In genomic region chr15:77151178-77151577, GRCm38 (mm10) we compare ENCODE assay signal across 8 mouse cellular contexts.
A peak's percentile ranks its signal among the peaks of the same experiment; 100 is the strongest.
DNase-seq lines count a peak whose midpoint lies in the region; ATAC-seq and TF ChIP-seq lines count a peak whose summit lies in the region.

No protein-coding gene starts in this region.

- peak overlapping the region; percentile 82 for H3K27ac ChIP-seq in lung, embryonic 16.5 days (ENCODE audit: low read length)
- H3K27ac ChIP-seq in limb, embryonic 14.5 days (replicated peaks; ENCODE audit: low read depth, low read length): 0 out of 2 replicates have a peak overlapping the region, but pooled peaks have one; percentile 35
- H3K27ac ChIP-seq in stomach, postnatal 0 days (replicated peaks): peak overlapping the region; percentile 74

- peak; percentile 28 for DNase-seq in adrenal gland, adult 2 months
- DNase-seq in adrenal gland, postnatal 14 days: no peak
- no peak for DNase-seq in lung, postnatal 4 days
- DNase-seq in limb, embryonic 14.5 days (ENCODE audit: low spot score): no peak
- DNase-seq in stomach, postnatal 0 days (ENCODE audit: low spot score): no peak
- no peak for DNase-seq in ovary, postnatal 36 days (ENCODE audit: low spot score)
- DNase-seq in frontal cortex, postnatal 25 days (ENCODE audit: low spot score in 2 of 2): no peak

- TF ChIP-seq CTCF in stomach, postnatal 0 days (IDR thresholded peaks at IDR 0.05; ENCODE audit: low read depth): no peak

- H3K4me3 ChIP-seq in lung, embryonic 16.5 days (ENCODE audit: low read length): peak overlapping the region; percentile 65
- peak overlapping the region; percentile 43 for H3K4me3 ChIP-seq in limb, embryonic 14.5 days (replicated peaks; ENCODE audit: low read length)
- peak overlapping the region; percentile 59 for H3K4me3 ChIP-seq in stomach, postnatal 0 days (ENCODE audit: low read depth, low read length)

- WGBS in lung, embryonic 16.5 days: 25% methylated on average over 8 of the region's 8 CpGs
- 60% methylated on average over 8 of the region's 8 CpGs for WGBS in limb, embryonic 14.5 days
- WGBS in stomach, postnatal 0 days: 26% methylated on average over 8 of the region's 8 CpGs

- no peaks in the 10 kb centered on the region for H3K27me3 ChIP-seq in lung, embryonic 16.5 days (ENCODE audit: control insufficient read depth, insufficient read depth, low read depth, low read length)
- H3K27me3 ChIP-seq in limb, embryonic 14.5 days (ENCODE audit: control insufficient read depth, insufficient read depth, low read length): no peaks in the 10 kb centered on the region
- no peaks in the 10 kb centered on the region for H3K27me3 ChIP-seq in stomach, postnatal 0 days (ENCODE audit: control insufficient read depth, insufficient read depth, low read length)

- H3K9ac ChIP-seq in lung, embryonic 16.5 days (ENCODE audit: low read length): peak overlapping the region; percentile 50
- peak overlapping the region; percentile 62 for H3K9ac ChIP-seq in limb, embryonic 14.5 days (ENCODE audit: low read depth, low read length, severe bottlenecking)
- peak overlapping the region; percentile 70; the same call in 1 of the 2 replicates for H3K9ac ChIP-seq in stomach, postnatal 0 days (ENCODE audit: low read length)

- H3K4me1 ChIP-seq in lung, embryonic 16.5 days (replicated peaks; ENCODE audit: control insufficient read depth, insufficient read depth, low read length): peaks cover 38% of the 10 kb centered on the region
- H3K4me1 ChIP-seq in limb, embryonic 14.5 days (ENCODE audit: control insufficient read depth, insufficient read depth, low read length): peaks cover 38% of the 10 kb centered on the region
- H3K4me1 ChIP-seq in stomach, postnatal 0 days (replicated peaks; ENCODE audit: control insufficient read depth, insufficient read depth): peaks cover 11% of the 10 kb centered on the region

- H3K4me2 ChIP-seq in lung, embryonic 16.5 days (ENCODE audit: low read depth, low read length): peak overlapping the region; percentile 65
- H3K4me2 ChIP-seq in limb, embryonic 14.5 days (replicated peaks; ENCODE audit: low read depth, low read length, severe bottlenecking): peak overlapping the region; percentile 74
- peak overlapping the region; percentile 65 for H3K4me2 ChIP-seq in stomach, postnatal 0 days (replicated peaks; ENCODE audit: low read depth)

- H3K9me3 ChIP-seq in lung, embryonic 16.5 days (ENCODE audit: control insufficient read depth, low read length): no peaks in the 10 kb centered on the region
- no peaks in the 10 kb centered on the region for H3K9me3 ChIP-seq in limb, embryonic 14.5 days (ENCODE audit: control insufficient read depth, low read length)
- no peaks in the 10 kb centered on the region for H3K9me3 ChIP-seq in stomach, postnatal 0 days (ENCODE audit: control insufficient read depth, low read length)

- no peak for TF ChIP-seq POLR2A in limb, embryonic 14.5 days (IDR thresholded peaks at IDR 0.05; ENCODE audit: borderline replicate concordance, extremely low read depth, insufficient read depth, insufficient read length)

- no peak for ATAC-seq in lung, embryonic 16.5 days (ENCODE audit: low read depth)
- ATAC-seq in limb, embryonic 14.5 days (ENCODE audit: low FRiP score, low read depth): no peak
- ATAC-seq in stomach, postnatal 0 days (ENCODE audit: low FRiP score, low TSS enrichment): no peak

- TF ChIP-seq EP300 in stomach, postnatal 0 days (optimal IDR thresholded peaks at IDR 0.05): no peak

- no peaks in the 10 kb centered on the region for H3K36me3 ChIP-seq in lung, embryonic 16.5 days (ENCODE audit: control insufficient read depth, insufficient read depth, low read length)
- 0 out of 2 replicates have a peak, but pooled peaks cover 3% of the 10 kb centered on the region for H3K36me3 ChIP-seq in limb, embryonic 14.5 days (ENCODE audit: control insufficient read depth, insufficient read depth, low read length)
- no peaks in the 10 kb centered on the region for H3K36me3 ChIP-seq in stomach, postnatal 0 days (ENCODE audit: control insufficient read depth, insufficient read depth, low read length)
